Mouse (Mus musculus) kidney, embryonic 15.5 days (tissue): ENCODE data around the gene Slc38a9. TPM values are rescaled to one million over a fixed set of nuclear protein-coding genes. Genes with fewer than 3 reads are reported as not detected.

Experiments used
- ATAC-seq: fragments of 200-750 bp; cut with Nextera tagmentation; replicated peaks from 2 replicates; pipeline ENCODE4 v1.8.0; 2017; ENCODE audit warnings: moderate TSS enrichment; ENCODE audit not compliant: low FRiP score
- H3K27ac ChIP-seq: fragments of 300-500 bp; sonication (generic); 2 replicates; pipeline ENCODE4 v1.5.1; 2015; ENCODE audit warnings: mild to moderate bottlenecking, inconsistent platforms
- H3K27me3 ChIP-seq: fragments of 300-500 bp; sonication (generic); 2 replicates; pipeline ENCODE4 v1.6.1; 2015; ENCODE audit warnings: inconsistent platforms
- H3K36me3 ChIP-seq: fragments of 300-500 bp; sonication (generic); 2 replicates; pipeline ENCODE4 v1.6.1; 2015; ENCODE audit warnings: inconsistent platforms
- H3K4me1 ChIP-seq: fragments of 300-500 bp; sonication (generic); 2 replicates; pipeline ENCODE4 v1.6.1; 2015; ENCODE audit warnings: inconsistent platforms
- H3K4me2 ChIP-seq: fragments of 300-500 bp; sonication (generic); 2 replicates; pipeline ENCODE4 v1.6.1; 2015; ENCODE audit warnings: moderate library complexity, mild to moderate bottlenecking, inconsistent platforms
- H3K4me3 ChIP-seq: fragments of 300-500 bp; sonication (generic); replicated peaks from 2 replicates; pipeline ENCODE4 v1.5.1; 2015; ENCODE audit warnings: mild to moderate bottlenecking, inconsistent platforms
- H3K9ac ChIP-seq: fragments of 300-500 bp; sonication (generic); 2 replicates; pipeline ENCODE4 v1.6.1; 2015; ENCODE audit warnings: mild to moderate bottlenecking, inconsistent platforms
- H3K9me3 ChIP-seq: fragments of 300-500 bp; sonication (generic); replicated peaks from 2 replicates; pipeline ENCODE4 v1.6.1; 2016; ENCODE audit warnings: inconsistent platforms
- WGBS: fragments of 180-500 bp; shearing (Covaris S2); methylation state at CpG from one replicate; pipeline ENCODE4 v1.1.7; 2015; ENCODE audit warnings: mixed read lengths; 5-methylcytosine and 5-hydroxymethylcytosine counted together
- polyA plus RNA-seq: library from polyadenylated mRNA; unstranded; fragments of >200 nt; fragmentation: Nextera tagmentation; extraction: Ambion mirVana; gene quantifications from 2 replicates; pipeline ENCODE4 v1.2.1, GENCODE M21; 2015

Gene Slc38a9
- polyA plus RNA-seq, 1 experiment from 2014 or later = 15.2 TPM

GRCm38 (mm10) chr13:112737110-112737509 is 76.6 kb downstream of the Slc38a9 start:
- no peak overlapping the region for H3K4me2 ChIP-seq
- no peaks in the 10 kb centered on the region for H3K9me3 ChIP-seq
- no peak overlapping the region for H3K9ac ChIP-seq
- no peak overlapping the region for H3K27ac ChIP-seq
- H3K27me3 ChIP-seq = no peaks in the 10 kb centered on the region
- no peak for ATAC-seq
- H3K36me3 ChIP-seq = no peaks in the 10 kb centered on the region
- no peak overlapping the region for H3K4me3 ChIP-seq
- WGBS = 78% methylated on average over 9 of the region's 9 CpGs
- 0 out of 2 replicates have a peak, but pooled peaks cover 7% of the 10 kb centered on the region for H3K4me1 ChIP-seq

DNA sequence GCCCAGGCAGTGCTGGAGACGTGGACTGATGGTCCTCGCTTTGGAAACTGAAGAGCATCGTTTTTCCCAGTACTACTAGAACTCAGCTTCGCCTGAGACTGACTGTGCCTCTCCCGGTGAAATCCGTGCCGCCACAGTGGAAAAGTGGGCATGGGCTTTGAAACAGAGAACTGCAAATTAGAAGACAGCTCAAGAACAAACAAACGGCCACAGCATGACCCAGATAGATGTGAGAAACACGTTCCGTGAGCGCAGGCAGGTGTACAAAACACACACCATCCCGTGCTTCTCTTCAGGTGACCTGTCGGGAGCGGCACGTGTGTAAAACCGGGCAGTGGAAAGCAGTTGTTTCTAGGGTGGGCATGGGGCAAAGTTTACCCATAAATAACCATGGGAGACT is 77.5 kb downstream of the Slc38a9 start:
- Histone ChIP-seq H3K27ac (no peak overlapping the region), H3K4me3 (no peak overlapping the region), H3K9ac (no peak overlapping the region), H3K36me3 (no peaks in the 10 kb centered on the region), H3K27me3 (no peaks in the 10 kb centered on the region), H3K4me1 (0 out of 2 replicates have a peak, but pooled peaks cover 10% of the 10 kb centered on the region), H3K4me2 (no peak overlapping the region), H3K9me3 (no peaks in the 10 kb centered on the region)
- 75% methylated on average over 16 of the region's 16 CpGs for WGBS
- ATAC-seq = no peak

- 82% methylated on average over 6 of the region's 6 CpGs for WGBS
- no peaks in the 10 kb centered on the region for H3K36me3 ChIP-seq
- no peak overlapping the region for H3K27ac ChIP-seq
- H3K9ac ChIP-seq = no peak overlapping the region
- peaks cover 19% of the 10 kb centered on the region for H3K4me1 ChIP-seq
- ATAC-seq = no peak
- H3K4me2 ChIP-seq = no peak overlapping the region
- no peaks in the 10 kb centered on the region for H3K27me3 ChIP-seq
- H3K4me3 ChIP-seq = no peak overlapping the region
- no peaks in the 10 kb centered on the region for H3K9me3 ChIP-seq
These were observed 79.5 kb downstream of the Slc38a9 start for GRCm38 (mm10) chr13:112740073-112740472.

DNA sequence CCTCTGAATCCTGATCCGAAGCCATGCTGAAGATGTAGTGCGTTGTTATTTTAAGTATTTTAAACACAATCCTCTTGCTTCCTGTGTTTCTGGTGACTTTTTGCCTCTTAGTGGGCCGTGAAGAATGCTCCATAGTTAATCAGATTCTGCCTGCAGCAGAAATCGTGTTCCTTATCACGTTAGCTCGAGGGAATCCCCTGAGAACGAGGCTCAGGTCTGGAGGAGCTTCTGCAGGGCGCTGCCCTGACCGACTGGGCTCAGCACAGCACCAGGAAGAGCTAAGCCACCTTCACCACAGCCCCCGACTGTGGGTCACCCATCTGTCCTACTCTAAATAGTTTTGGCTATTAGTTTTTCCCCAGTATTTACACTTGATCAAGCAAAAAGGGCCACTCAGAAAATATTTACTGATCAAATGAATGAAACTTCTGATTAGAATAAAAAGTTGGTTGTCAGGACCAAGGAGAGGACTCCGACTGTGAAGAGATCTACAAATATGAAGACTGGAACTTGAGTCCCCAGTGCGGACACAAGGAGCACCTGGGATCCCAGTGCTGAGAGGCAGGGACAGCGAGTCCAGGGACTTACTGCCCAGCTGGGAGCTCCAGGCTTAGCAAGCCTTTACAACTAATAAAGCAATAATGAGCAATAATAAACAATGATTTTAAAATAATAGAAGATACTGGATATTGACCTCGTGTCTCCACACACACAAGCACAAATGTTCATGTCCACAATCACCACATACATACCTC is 81.7 kb downstream of the Slc38a9 start:
- no peak for ATAC-seq

GRCm38 (mm10) chr13:112743647-112744046 is 83.1 kb downstream of the Slc38a9 start:
- Histone ChIP-seq H3K9me3 (no peaks in the 10 kb centered on the region), H3K4me3 (no peak overlapping the region), H3K27ac (peak overlapping the region; percentile 58; the same call in 1 of the 2 replicates), H3K27me3 (no peaks in the 10 kb centered on the region), H3K4me1 (peaks cover 18% of the 10 kb centered on the region), H3K4me2 (no peak overlapping the region), H3K36me3 (no peaks in the 10 kb centered on the region), H3K9ac (no peak overlapping the region)
- no peak; the same call in 1 of the 2 replicates for ATAC-seq
- 76% methylated on average over 4 of the region's 4 CpGs for WGBS

More for the DNA sequence above, 81.7 kb downstream of the Slc38a9 start:
- Histone ChIP-seq H3K9me3 (no peaks in the 10 kb centered on the region), H3K27me3 (no peaks in the 10 kb centered on the region), H3K27ac (peak overlapping the region; percentile 65; the same call in 1 of the 2 replicates), H3K4me3 (no peak overlapping the region), H3K36me3 (no peaks in the 10 kb centered on the region), H3K9ac (no peak overlapping the region), H3K4me2 (no peak overlapping the region), H3K4me1 (peaks cover 18% of the 10 kb centered on the region)
- 57% methylated on average over 14 of the region's 14 CpGs for WGBS

DNA sequence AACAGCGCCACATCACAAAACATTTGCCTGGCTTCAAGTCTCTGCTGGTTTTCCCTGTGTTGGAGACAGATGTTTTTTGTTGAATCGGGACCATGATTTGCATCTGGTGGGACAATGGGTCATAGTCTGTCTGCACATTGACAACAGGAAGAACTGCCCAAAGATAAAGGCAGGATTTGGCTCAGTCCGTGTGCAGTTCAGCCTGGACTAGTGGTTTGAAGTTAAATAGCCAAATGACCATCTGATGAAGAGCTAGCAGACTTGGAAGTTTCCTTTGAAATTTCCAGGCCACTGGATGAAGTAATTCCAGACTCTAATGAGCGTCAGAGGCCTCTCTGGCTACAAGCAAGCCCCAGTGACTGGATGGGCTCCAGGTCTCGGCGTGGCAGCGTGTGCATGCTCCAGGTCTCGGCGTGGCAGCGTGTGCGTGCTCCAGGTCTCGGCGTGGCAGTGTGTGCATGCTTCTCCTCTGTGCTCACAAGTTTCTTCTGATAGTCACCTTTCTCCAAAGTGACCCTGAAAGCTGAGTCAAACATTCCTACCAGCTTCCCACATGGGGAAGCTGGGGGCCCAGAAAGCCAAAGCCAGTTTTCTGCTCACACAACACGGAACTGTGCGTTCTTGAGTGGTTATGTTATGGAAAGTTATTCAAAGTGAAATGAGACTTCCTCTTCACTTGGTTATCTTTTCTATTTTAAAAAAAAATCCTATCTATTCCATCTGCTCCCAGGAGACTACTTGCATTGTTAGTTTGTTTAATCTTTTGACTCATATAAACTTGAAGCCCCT is 83.7 kb downstream of the Slc38a9 start:
- Histone ChIP-seq H3K9me3 (no peaks in the 10 kb centered on the region), H3K4me3 (no peak overlapping the region), H3K4me2 (no peak overlapping the region), H3K27me3 (no peaks in the 10 kb centered on the region), H3K36me3 (no peaks in the 10 kb centered on the region), H3K27ac (peak overlapping the region; percentile 58), H3K4me1 (peaks cover 18% of the 10 kb centered on the region), H3K9ac (no peak overlapping the region)
- 80% methylated on average over 15 of the region's 15 CpGs for WGBS
- ATAC-seq = no peak

DNA sequence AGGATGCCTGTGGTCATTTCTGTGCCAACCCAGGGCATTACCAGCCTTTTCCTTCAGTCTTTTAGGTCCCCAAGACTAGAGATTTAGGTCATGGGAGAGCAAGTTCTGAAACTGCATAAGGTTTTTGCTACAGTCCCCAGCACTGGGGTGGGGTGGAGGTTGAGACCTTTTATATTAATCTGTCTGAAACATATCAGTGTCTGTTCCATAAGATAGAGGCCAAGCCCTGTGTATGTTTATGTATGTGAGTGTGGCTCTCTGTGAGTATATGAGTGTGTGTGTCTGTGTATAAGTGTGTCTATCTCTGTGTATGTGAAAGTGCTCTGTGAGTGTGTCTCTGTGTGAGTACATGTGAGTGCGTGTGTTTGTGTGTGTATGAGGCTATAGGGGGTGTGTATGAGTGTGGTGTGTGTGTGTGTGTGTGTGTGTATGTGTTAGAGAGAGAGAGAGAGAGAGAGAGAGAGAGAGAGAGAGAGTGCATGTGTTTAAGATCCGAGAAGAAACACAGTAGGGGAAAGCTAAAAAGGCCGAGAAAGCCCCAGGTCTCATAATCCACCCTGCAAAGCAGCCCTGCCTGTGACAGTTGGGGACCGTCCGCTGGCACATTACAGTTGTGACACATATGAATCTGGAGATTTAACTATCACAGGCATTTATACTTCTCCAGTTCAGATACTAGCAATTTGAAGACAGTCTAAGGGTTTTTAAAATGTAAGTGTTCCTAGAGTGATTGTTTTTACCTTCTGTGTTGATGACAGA is 85.6 kb downstream of the Slc38a9 start:
- Histone ChIP-seq H3K36me3 (no peaks in the 10 kb centered on the region), H3K9me3 (no peaks in the 10 kb centered on the region), H3K4me1 (peaks cover 23% of the 10 kb centered on the region), H3K4me3 (no peak overlapping the region), H3K27me3 (no peaks in the 10 kb centered on the region), H3K27ac (no peak overlapping the region), H3K4me2 (no peak overlapping the region), H3K9ac (no peak overlapping the region)
- ATAC-seq = peak; percentile 84; the same call in 1 of the 2 replicates
- 85% methylated on average over 5 of the region's 5 CpGs for WGBS

DNA sequence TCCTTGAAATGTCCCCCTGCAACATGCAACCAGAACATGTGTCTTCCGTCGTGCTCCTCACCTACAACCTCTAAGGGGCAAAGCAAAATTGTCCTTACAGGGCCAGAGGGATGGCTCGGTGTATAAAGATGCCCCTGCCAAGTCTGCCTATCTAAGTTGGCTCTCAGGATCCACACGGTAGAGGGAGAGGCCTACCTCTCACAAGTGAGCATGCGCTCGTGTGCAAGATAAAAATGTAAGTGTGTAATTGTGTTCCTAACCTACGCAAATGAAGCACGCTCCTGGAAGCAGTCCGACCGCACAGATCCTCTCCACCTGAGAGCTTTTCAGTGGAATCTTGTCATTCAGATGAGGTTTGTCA is 86.1 kb downstream of the Slc38a9 start:
- H3K27ac ChIP-seq = no peak overlapping the region
- H3K27me3 ChIP-seq = no peaks in the 10 kb centered on the region

GRCm38 (mm10) chr13:112747808-112748430 is 87.4 kb downstream of the Slc38a9 start:
- Histone ChIP-seq H3K4me1 (peaks cover 34% of the 10 kb centered on the region), H3K36me3 (no peaks in the 10 kb centered on the region), H3K4me3 (no peak overlapping the region), H3K9ac (no peak overlapping the region), H3K9me3 (no peaks in the 10 kb centered on the region), H3K27ac (no peak overlapping the region), H3K27me3 (no peaks in the 10 kb centered on the region), H3K4me2 (no peak overlapping the region)
- 83% methylated on average over 6 of the region's 6 CpGs for WGBS
- 0 out of 2 replicates have a peak, but pooled peaks have one; percentile 20 for ATAC-seq

More for the DNA sequence above, 86.1 kb downstream of the Slc38a9 start:
- Histone ChIP-seq H3K4me3 (no peak overlapping the region), H3K4me1 (peaks cover 29% of the 10 kb centered on the region), H3K36me3 (no peaks in the 10 kb centered on the region), H3K4me2 (no peak overlapping the region), H3K9me3 (no peaks in the 10 kb centered on the region), H3K9ac (no peak overlapping the region)
- 87% methylated on average over 10 of the region's 10 CpGs for WGBS
- no peak for ATAC-seq

- no peak for ATAC-seq
- no peak overlapping the region for H3K4me2 ChIP-seq
- no peaks in the 10 kb centered on the region for H3K36me3 ChIP-seq
- peaks cover 28% of the 10 kb centered on the region for H3K4me1 ChIP-seq
- H3K27me3 ChIP-seq = no peaks in the 10 kb centered on the region
- no peak overlapping the region for H3K4me3 ChIP-seq
- H3K27ac ChIP-seq = no peak overlapping the region
- 83% methylated on average over 11 of the region's 11 CpGs for WGBS
- H3K9ac ChIP-seq = no peak overlapping the region
- H3K9me3 ChIP-seq = no peaks in the 10 kb centered on the region
These were observed 88.4 kb downstream of the Slc38a9 start for GRCm38 (mm10) chr13:112748808-112749510.

GRCm38 (mm10) chr13:112749881-112750280 is 89.3 kb downstream of the Slc38a9 start:
- no peak overlapping the region for H3K27ac ChIP-seq
- no peaks in the 10 kb centered on the region for H3K9me3 ChIP-seq
- peaks cover 23% of the 10 kb centered on the region for H3K4me1 ChIP-seq
- no peak overlapping the region for H3K4me3 ChIP-seq
- ATAC-seq = no peak
- no peak overlapping the region for H3K9ac ChIP-seq
- no peaks in the 10 kb centered on the region for H3K36me3 ChIP-seq
- no peak overlapping the region for H3K4me2 ChIP-seq
- WGBS = 93% methylated on average over 2 of the region's 2 CpGs
- no peaks in the 10 kb centered on the region for H3K27me3 ChIP-seq
